Mouse (Mus musculus): ENCODE data around the gene Daxx.
"Not testable (repeated sequence)": the region's sequence is repeated elsewhere in the genome, so short reads cannot be mapped to it uniquely, and the experiment has no call there.

DNA sequence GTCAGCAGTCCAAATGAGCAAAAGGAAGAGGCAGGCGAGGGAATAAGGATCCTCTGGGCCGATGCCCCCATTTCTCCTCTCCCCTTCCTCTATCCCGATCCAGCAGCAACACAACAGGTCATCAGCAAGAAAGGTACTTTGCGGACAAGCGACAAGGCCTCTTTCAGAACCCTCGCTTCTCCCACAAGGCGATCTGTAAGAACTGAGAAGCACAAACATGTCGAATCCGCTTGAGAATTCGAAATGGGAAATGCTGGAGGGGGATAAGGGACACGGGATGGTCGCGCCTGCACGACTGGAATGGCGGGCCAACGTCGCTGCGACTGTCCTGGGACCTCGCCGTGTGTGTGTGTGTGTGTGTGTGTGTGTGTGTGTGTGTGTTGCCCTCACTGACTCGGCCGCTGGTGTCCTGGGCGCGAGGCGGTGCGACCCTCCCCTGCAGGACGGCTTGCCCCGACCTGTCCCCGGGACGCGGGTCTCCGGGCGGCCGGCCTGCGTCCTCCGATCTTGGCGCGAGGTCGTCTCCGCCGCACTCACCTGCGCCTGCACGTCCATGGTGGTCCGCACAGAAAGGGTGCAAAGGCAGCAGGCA is 19.2 kb upstream of the Daxx start:
- not testable (repeated sequence) for TF ChIP-seq CTCF (IDR thresholded peaks at IDR 0.05; ENCODE audit: low read depth, low read length); POLR2A (IDR thresholded peaks at IDR 0.05; ENCODE audit: borderline replicate concordance, low read depth, low read length)
